Mouse (Mus musculus) embryonic fibroblast, embryonic 13.5 days (primary cell): Measurements from ENCODE around the gene Eif3l. TPM values are rescaled to one million over a fixed set of nuclear protein-coding genes. Genes with fewer than 3 reads are reported as not detected.
"Not testable (repeated sequence)": the region's sequence is repeated elsewhere in the genome, so short reads cannot be mapped to it uniquely, and the experiment has no call there.

ENCODE experiments used
- H3K27ac ChIP-seq: 2 replicates; pipeline ENCODE4 v1.5.1; 2012; ENCODE audit warnings: low read length, control low read depth, inconsistent platforms; ENCODE audit not compliant: insufficient read depth
- H3K4me1 ChIP-seq: 2 replicates; pipeline ENCODE4 v1.6.1; 2011; ENCODE audit warnings: low read length; ENCODE audit not compliant: control insufficient read depth, insufficient read depth
- H3K4me3 ChIP-seq: 2 replicates; pipeline ENCODE4 v1.5.1; 2011; ENCODE audit warnings: mild to moderate bottlenecking, control low read depth, low read length; ENCODE audit not compliant: insufficient read depth
- CTCF ChIP-seq: IDR thresholded peaks from 2 replicates; pipeline ENCODE4 v1.5.1; 2011; ENCODE audit warnings: mild to moderate bottlenecking, control low read depth, low read length, moderate library complexity, borderline replicate concordance; ENCODE audit not compliant: insufficient read depth
- POLR2A ChIP-seq: IDR thresholded peaks from 2 replicates; pipeline ENCODE4 v1.6.1; 2011; ENCODE audit warnings: low read depth, mild to moderate bottlenecking, control low read depth, low read length, moderate library complexity
- polyA plus RNA-seq: library from polyadenylated mRNA; stranded (reverse); fragments of >200 nt; gene quantifications from 2 replicates; pipeline ENCODE4 v1.2.4, GENCODE M21; 2011; ENCODE audit warnings: low read depth; ENCODE audit not compliant: missing spikeins, insufficient read length

The Eif3l gene
- polyA plus RNA-seq, 1 experiment, result 268 TPM

DNA sequence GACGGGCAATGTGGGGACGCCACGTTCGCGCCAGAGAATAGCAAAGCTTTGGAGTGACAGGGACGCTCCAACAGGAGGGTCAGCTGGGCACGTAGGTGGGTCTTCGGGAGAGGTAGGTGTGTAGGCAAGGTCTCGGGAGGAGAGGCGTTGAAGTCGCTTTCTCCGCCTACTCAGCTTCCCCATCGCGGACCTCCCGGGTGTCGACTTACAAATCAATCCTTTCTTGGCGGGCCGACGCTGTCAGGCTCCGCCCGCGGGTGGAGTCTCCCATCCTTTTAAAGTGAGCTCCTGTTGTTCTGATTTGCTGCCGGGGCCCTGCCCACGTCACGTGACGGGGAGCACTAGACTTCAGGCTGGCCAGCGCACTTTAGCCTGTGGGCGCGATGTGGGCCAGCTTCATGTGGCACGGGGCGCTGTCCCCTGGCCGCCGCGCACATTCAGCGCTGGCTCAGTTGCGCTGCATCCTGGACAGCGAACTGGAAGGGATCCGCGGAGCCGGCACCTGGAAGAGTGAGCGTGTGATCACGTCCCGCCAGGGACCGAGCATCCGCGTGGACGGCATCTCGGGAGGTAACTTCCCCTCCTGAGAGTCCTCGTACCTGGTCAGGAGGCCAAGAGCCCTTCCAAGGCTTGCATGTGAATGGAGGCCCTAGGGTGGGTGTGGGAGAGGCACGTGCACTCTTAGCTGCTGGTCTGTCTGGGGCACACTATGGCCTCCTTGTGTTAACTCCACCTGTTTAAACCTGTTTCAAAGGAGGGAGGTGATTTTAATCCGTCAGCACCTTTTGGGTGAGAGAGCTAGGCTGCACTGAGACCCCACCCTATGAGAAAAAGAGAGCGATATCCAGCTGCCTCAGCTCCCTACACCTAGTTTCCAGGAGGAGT lies 44.2 kb upstream of the Eif3l start:
- H3K4me3 ChIP-seq, result peak overlapping the region; percentile 54
- no peak overlapping the region for H3K27ac ChIP-seq
- TF ChIP-seq CTCF, result no peak
- TF ChIP-seq POLR2A, result peak; percentile 87
- no peaks in the 10 kb centered on the region for H3K4me1 ChIP-seq

DNA sequence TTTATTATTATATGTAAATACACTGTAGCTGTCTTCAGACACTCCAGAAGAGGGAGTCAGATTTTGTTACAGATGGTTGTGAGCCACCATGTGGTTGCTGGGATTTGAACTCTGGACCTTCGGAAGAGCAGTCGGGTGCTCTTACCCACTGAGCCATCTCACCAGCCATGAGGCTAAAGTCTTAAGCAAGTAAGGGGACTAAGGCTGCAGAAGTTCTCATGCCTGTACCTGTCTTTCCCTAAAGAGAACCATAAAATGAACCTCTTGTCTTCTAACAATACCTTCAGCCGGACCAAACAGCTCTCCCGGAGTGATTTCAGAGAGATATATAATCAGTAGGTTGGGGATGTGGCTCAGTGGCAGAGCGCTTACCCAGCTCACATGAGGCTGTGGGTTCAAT lies 43.1 kb upstream of the Eif3l start:
- H3K27ac ChIP-seq, H3K4me3 ChIP-seq, H3K4me1 ChIP-seq: not testable (repeated sequence)

DNA sequence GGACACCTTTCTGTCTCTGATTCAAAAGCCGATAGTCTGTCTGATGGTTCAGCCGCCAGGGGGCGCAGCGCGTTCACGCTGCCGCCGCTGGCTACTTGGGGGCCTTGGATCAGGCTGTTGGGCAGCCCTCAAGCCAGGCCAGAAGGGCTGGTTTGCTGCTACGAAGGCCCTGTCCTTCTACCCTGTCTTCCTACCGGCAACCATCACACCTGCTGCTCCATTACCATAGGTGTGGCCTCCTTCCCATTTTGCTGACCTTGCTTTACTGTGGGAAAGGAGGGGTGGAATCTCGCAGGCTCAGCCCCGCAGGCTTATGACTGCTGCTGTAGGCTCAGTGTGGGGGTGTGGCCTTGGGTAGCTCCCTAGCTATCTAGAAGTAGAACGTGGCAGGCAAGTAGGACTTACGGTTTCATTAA lies 37.1 kb upstream of the Eif3l start:
- TF ChIP-seq POLR2A (no peak), CTCF (peak; percentile 78)
- Histone ChIP-seq H3K27ac (no peak overlapping the region), H3K4me1 (no peaks in the 10 kb centered on the region), H3K4me3 (no peak overlapping the region)

- TF ChIP-seq CTCF (no peak), POLR2A (no peak)
- Histone ChIP-seq H3K4me1 (no peaks in the 10 kb centered on the region), H3K27ac (no peak overlapping the region), H3K4me3 (no peak overlapping the region)
Measured at GRCm38 (mm10) chr15:79038331-79038730, 36.6 kb upstream of the Eif3l start.

GRCm38 (mm10) chr15:79038853-79039252 lies 36.1 kb upstream of the Eif3l start:
- H3K4me3 ChIP-seq, result no peak overlapping the region

GRCm38 (mm10) chr15:79040501-79041416 lies 34.2 kb upstream of the Eif3l start:
- Histone ChIP-seq H3K4me1 (no peaks in the 10 kb centered on the region), H3K4me3 (no peak overlapping the region), H3K27ac (no peak overlapping the region)
- TF ChIP-seq CTCF, result no peak
- TF ChIP-seq POLR2A, result no peak

More at GRCm38 (mm10) chr15:79038853-79039252, 36.1 kb upstream of the Eif3l start:
- Histone ChIP-seq H3K27ac (no peak overlapping the region), H3K4me1 (no peaks in the 10 kb centered on the region)
- TF ChIP-seq POLR2A (no peak), CTCF (peak; percentile 65; the same call in 1 of the 2 replicates)

- Histone ChIP-seq H3K4me1 (no peaks in the 10 kb centered on the region), H3K27ac (no peak within 1 kb of the TSS)
- TF ChIP-seq POLR2A (no peak), CTCF (no peak)
Measured at GRCm38 (mm10) chr15:79041585-79041984, 33.4 kb upstream of the Eif3l start, which contains the start of gene Galr3. Gene Galr3, plus strand, starts transcription at chr15:79041885.

GRCm38 (mm10) chr15:79042721-79043491 lies 32.1 kb upstream of the Eif3l start:
- Histone ChIP-seq H3K4me3 (peak overlapping the region; percentile 22), H3K27ac (no peak overlapping the region), H3K4me1 (no peaks in the 10 kb centered on the region)
- TF ChIP-seq POLR2A (no peak), CTCF (no peak)

More at GRCm38 (mm10) chr15:79041585-79041984, 33.4 kb upstream of the Eif3l start, which contains the start of gene Galr3:
- peak within 1 kb of the TSS; percentile 22 for H3K4me3 ChIP-seq

DNA sequence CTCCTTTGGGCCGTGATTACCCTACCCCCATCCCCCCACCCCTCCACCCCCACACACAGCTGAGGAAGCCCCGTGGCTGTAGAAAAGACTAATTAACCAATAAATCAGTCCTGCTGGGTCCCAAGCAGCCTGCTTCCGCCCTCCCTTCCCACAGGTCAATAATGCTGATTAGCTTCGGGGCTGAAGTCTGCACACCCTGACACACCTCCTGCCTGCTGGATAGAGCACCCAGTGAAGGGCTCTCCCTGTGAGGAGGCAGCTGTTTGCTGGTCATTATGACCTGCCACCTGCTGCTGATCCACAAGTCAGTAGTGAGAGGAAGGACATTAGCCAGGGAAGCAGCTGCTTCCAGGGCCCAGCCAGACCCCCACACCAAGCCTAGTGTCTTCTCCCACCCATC lies 30.1 kb upstream of the Eif3l start:
- Histone ChIP-seq H3K4me3 (no peak overlapping the region), H3K4me1 (no peaks in the 10 kb centered on the region), H3K27ac (no peak overlapping the region)
- TF ChIP-seq CTCF, result no peak
- no peak for TF ChIP-seq POLR2A
